Comparison of ENCODE assay signal across 17 mouse cellular contexts in the genomic region with DNA sequence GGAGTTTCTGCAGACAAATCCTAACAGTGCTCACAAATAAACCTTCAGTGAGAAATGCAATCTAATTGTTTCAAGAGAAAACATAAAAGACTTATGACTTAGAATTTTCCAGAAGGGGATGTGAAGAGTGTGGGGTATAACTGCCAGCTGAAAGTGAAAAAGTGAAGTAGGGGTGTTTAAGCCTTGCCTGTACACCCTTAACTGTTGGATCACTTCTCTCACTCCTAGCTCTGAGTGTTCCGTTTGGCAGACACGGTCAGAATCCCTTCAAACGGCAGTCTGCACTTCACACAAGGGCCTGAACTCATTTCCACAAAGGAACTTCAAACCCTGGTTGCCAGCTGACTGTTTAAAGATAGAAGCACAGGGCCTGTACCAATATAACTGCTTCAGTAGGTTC.
DNase-seq lines count a peak whose midpoint lies in the region; ATAC-seq and TF ChIP-seq lines count a peak whose summit lies in the region.
"Had no signal": no experiment of that assay in that cellular context is flagged by ENCODE, and none has a peak within 500 bp of the region (broad histone marks: within the 10 kb centered on the region; RNA-seq: fewer than 3 reads in every experiment).

No protein-coding gene starts in this region.

- no peak overlapping the region for H3K4me3 ChIP-seq in heart, embryonic 16.5 days (ENCODE audit: low read length)
- no peak overlapping the region for H3K4me3 ChIP-seq in lung, embryonic 14.5 days (ENCODE audit: low read depth, low read length)
- H3K4me3 ChIP-seq in limb, embryonic 13.5 days, result no peak overlapping the region
- H3K4me3 ChIP-seq: embryonic facial prominence, embryonic 13.5 days; hindbrain, embryonic 13.5 days; limb, embryonic 15.5 days had no signal

- H3K27me3 ChIP-seq in heart, embryonic 16.5 days (ENCODE audit: control insufficient read depth, insufficient read depth, low read length), result no peaks in the 10 kb centered on the region
- H3K27me3 ChIP-seq in lung, embryonic 14.5 days (ENCODE audit: insufficient read depth, low read length), result no peaks in the 10 kb centered on the region
- H3K27me3 ChIP-seq in limb, embryonic 13.5 days, result no peaks in the 10 kb centered on the region; the same call in 1 of the 2 replicates
- H3K27me3 ChIP-seq: embryonic facial prominence, embryonic 13.5 days; hindbrain, embryonic 13.5 days; limb, embryonic 15.5 days had no signal

- H3K9ac ChIP-seq in heart, embryonic 16.5 days (ENCODE audit: low read length), result no peak overlapping the region
- no peak overlapping the region for H3K9ac ChIP-seq in lung, embryonic 14.5 days
- 0 out of 2 replicates have a peak overlapping the region, but pooled peaks have one; percentile 14 for H3K9ac ChIP-seq in limb, embryonic 13.5 days
- H3K9ac ChIP-seq: embryonic facial prominence, embryonic 13.5 days; hindbrain, embryonic 13.5 days; limb, embryonic 15.5 days had no signal

- WGBS in heart, embryonic 16.5 days, result 14% methylated on average over 3 of the region's 3 CpGs
- WGBS in lung, embryonic 14.5 days, result 12% methylated on average over 3 of the region's 3 CpGs
- 26% methylated on average over 3 of the region's 3 CpGs for WGBS in limb, embryonic 13.5 days

- peak; percentile 49; the same call in 1 of the 2 replicates for ATAC-seq in heart, embryonic 16.5 days (replicated peaks; ENCODE audit: extremely low read depth, insufficient read depth, low FRiP score)
- ATAC-seq in lung, embryonic 14.5 days (ENCODE audit: insufficient read depth), result no peak
- no peak for ATAC-seq in limb, embryonic 13.5 days (ENCODE audit: low FRiP score, low read depth)
- ATAC-seq: intestine, postnatal 0 days had no signal

- H3K9me3 ChIP-seq in heart, embryonic 16.5 days (replicated peaks; ENCODE audit: control insufficient read depth, low read length), result no peaks in the 10 kb centered on the region
- no peaks in the 10 kb centered on the region for H3K9me3 ChIP-seq in lung, embryonic 14.5 days (ENCODE audit: low read depth, low read length)
- no peaks in the 10 kb centered on the region for H3K9me3 ChIP-seq in limb, embryonic 13.5 days
- H3K9me3 ChIP-seq: embryonic facial prominence, embryonic 13.5 days; hindbrain, embryonic 13.5 days; limb, embryonic 15.5 days had no signal

- H3K27ac ChIP-seq in heart, embryonic 16.5 days (ENCODE audit: low read length), result peak overlapping the region; percentile 68
- H3K27ac ChIP-seq in lung, embryonic 14.5 days (ENCODE audit: low read depth), result peak overlapping the region; percentile 16; the same call in 1 of the 2 replicates
- H3K27ac ChIP-seq in limb, embryonic 13.5 days, result no peak overlapping the region
- H3K27ac ChIP-seq: embryonic facial prominence, embryonic 13.5 days; hindbrain, embryonic 13.5 days; limb, embryonic 15.5 days; macrophage had no signal

- peaks cover 19% of the 10 kb centered on the region for H3K4me1 ChIP-seq in heart, embryonic 16.5 days (ENCODE audit: control insufficient read depth, insufficient read depth, low read length)
- peaks cover 5% of the 10 kb centered on the region; the same call in 1 of the 2 replicates for H3K4me1 ChIP-seq in lung, embryonic 14.5 days (ENCODE audit: insufficient read depth)
- peaks cover 26% of the 10 kb centered on the region for H3K4me1 ChIP-seq in limb, embryonic 13.5 days
- H3K4me1 ChIP-seq: embryonic facial prominence, embryonic 13.5 days had no signal

- no peak for DNase-seq in heart, adult 18-20 months
- no peak for DNase-seq in lung, embryonic 14.5 days
- no peak for DNase-seq in lung, postnatal 14 days
- DNase-seq in brain, adult 2 months (ENCODE audit: low read depth, low spot score), result peak; percentile 12
- DNase-seq in ovary, postnatal 10 days (ENCODE audit: low spot score), result no peak
- DNase-seq: adrenal gland, adult 8-10 months; cerebellum, adult 2 months; gastrocnemius, postnatal 36 days; midbrain, embryonic 14.5 days; right cerebral cortex, adult 18-20 months had no signal

- H3K36me3 ChIP-seq in heart, embryonic 16.5 days (ENCODE audit: control insufficient read depth, insufficient read depth), result no peaks in the 10 kb centered on the region
- H3K36me3 ChIP-seq in lung, embryonic 14.5 days (ENCODE audit: insufficient read depth), result no peaks in the 10 kb centered on the region
- H3K36me3 ChIP-seq in limb, embryonic 13.5 days, result no peaks in the 10 kb centered on the region
- H3K36me3 ChIP-seq: embryonic facial prominence, embryonic 13.5 days; hindbrain, embryonic 13.5 days; limb, embryonic 15.5 days had no signal

- H3K4me2 ChIP-seq in heart, embryonic 16.5 days (ENCODE audit: low read depth, low read length), result no peak overlapping the region
- no peak overlapping the region for H3K4me2 ChIP-seq in lung, embryonic 14.5 days
- H3K4me2 ChIP-seq in limb, embryonic 13.5 days (replicated peaks), result no peak overlapping the region
- H3K4me2 ChIP-seq: embryonic facial prominence, embryonic 13.5 days; hindbrain, embryonic 13.5 days; limb, embryonic 15.5 days had no signal

- no peak for TF ChIP-seq CTCF in lung, embryonic 14.5 days (IDR thresholded peaks at IDR 0.05; ENCODE audit: low read depth)
